Mouse (Mus musculus) kidney, postnatal 0 days (tissue): Measurements from ENCODE around the gene P2ry6. TPM values are rescaled to one million over a fixed set of nuclear protein-coding genes. Genes with fewer than 3 reads are reported as not detected.

Source experiments
- ATAC-seq: fragments of 200-750 bp; cut with Nextera tagmentation; replicated peaks from 2 replicates; pipeline ENCODE4 v1.8.0; 2017; ENCODE audit warnings: low read depth, moderate number of reproducible peaks, moderate TSS enrichment, moderate library complexity; ENCODE audit not compliant: low FRiP score
- DNase-seq: peaks from one replicate; pipeline ENCODE4 v3.0.0-alpha.2; 2016; ENCODE audit warnings: low spot score
- H3K27ac ChIP-seq: fragments of 300-500 bp; sonication (generic); 2 replicates; pipeline ENCODE4 v1.5.1; 2014; ENCODE audit warnings: mild to moderate bottlenecking
- H3K27me3 ChIP-seq: fragments of 300-500 bp; sonication (generic); 2 replicates; pipeline ENCODE4 v1.6.1; 2014; ENCODE audit warnings: low read length, mixed read lengths; ENCODE audit not compliant: insufficient read depth
- H3K36me3 ChIP-seq: fragments of 300-500 bp; sonication (generic); 2 replicates; pipeline ENCODE4 v1.6.1; 2014; ENCODE audit warnings: low read length, mixed read lengths; ENCODE audit not compliant: insufficient read depth
- H3K4me1 ChIP-seq: fragments of 300-500 bp; sonication (generic); replicated peaks from 2 replicates; pipeline ENCODE4 v1.6.1; 2014; ENCODE audit warnings: antibody characterized with exemption, low read length, mixed read lengths; ENCODE audit not compliant: insufficient read depth
- H3K4me2 ChIP-seq: fragments of 300-500 bp; sonication (generic); 2 replicates; pipeline ENCODE4 v1.6.1; 2014; ENCODE audit warnings: mild to moderate bottlenecking, low read length, moderate library complexity, mixed read lengths
- H3K4me3 ChIP-seq: fragments of 300-500 bp; sonication (generic); replicated peaks from 2 replicates; pipeline ENCODE4 v1.5.1; 2014; ENCODE audit warnings: low read depth, low read length
- H3K9ac ChIP-seq: fragments of 300-500 bp; sonication (generic); 2 replicates; pipeline ENCODE4 v1.6.1; 2014; ENCODE audit warnings: low read depth, low read length
- H3K9me3 ChIP-seq: fragments of 300-500 bp; sonication (generic); replicated peaks from 2 replicates; pipeline ENCODE4 v1.6.1; 2016; ENCODE audit warnings: low read length, inconsistent platforms, mixed read lengths
- CTCF ChIP-seq: IDR thresholded peaks from 2 replicates; pipeline ENCODE4 v1.5.1; 2016; ENCODE audit warnings: antibody characterized with exemption, low read depth, mild to moderate bottlenecking, moderate library complexity
- WGBS: fragments of 180-500 bp; shearing (Covaris S2); extraction: QIAGEN DNeasy Blood & Tissue Kit; methylation state at CpG from one replicate; pipeline ENCODE4 v1.1.7; 2014; 5-methylcytosine and 5-hydroxymethylcytosine counted together
- polyA plus RNA-seq: library from polyadenylated mRNA; unstranded; fragments of >200 nt; fragmentation: Nextera tagmentation; extraction: Ambion mirVana; gene quantifications from 2 replicates; pipeline ENCODE4 v1.2.1, GENCODE M21; 2015

Gene P2ry6
- polyA plus RNA-seq, 1 experiment from 2014 or later, result 5.0 TPM

DNA sequence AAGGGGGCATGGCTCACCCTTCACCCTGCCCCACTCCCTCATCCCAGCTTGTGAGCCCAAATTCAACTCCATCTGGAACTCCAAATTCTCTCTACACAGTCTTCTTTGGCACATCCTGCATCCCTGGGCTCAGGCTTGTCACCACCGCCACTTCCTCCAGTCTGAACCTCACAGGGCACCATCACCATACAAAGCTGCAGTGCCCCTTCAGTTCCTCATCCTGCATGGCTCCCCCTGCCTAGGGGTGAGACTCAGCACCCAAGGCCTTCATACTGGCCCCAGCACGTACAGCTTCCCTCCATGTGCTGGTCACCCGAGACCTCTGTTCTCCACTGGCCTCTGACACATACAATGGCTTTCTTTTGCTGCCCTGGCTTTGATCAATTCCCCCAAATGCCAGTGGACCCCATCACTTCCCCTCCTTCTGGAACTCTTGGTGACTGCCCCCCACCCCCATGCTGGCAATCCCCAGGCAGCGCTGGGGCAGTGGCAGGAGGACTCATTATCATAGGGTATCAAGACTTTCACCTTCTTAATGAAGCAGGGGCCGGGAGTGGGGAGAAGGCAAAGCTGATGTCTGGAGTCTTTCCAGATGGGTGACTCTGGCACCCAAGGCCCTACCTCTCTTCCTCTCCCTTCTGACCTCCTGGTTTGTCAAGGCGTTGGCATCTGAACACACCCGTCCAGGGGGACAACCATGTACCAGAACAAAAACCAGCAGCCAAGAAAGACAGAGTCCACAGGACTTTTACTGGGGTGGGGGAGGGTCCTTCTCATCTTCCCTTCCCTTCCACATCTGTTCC, 55.2 kb downstream of the P2ry6 start:
- Histone ChIP-seq H3K9me3 (no peaks in the 10 kb centered on the region), H3K36me3 (peaks cover 17% of the 10 kb centered on the region), H3K27me3 (no peaks in the 10 kb centered on the region), H3K4me3 (no peak overlapping the region), H3K4me1 (peaks cover 71% of the 10 kb centered on the region), H3K27ac (peak overlapping the region; percentile 86), H3K9ac (0 out of 2 replicates have a peak overlapping the region, but pooled peaks have one; percentile 24), H3K4me2 (peak overlapping the region; percentile 29)
- peak; percentile 23; the same call in 1 of the 2 replicates for ATAC-seq
- TF ChIP-seq CTCF, result no peak
- WGBS, result 27% methylated on average over 7 of the region's 7 CpGs
- no peak for DNase-seq

DNA sequence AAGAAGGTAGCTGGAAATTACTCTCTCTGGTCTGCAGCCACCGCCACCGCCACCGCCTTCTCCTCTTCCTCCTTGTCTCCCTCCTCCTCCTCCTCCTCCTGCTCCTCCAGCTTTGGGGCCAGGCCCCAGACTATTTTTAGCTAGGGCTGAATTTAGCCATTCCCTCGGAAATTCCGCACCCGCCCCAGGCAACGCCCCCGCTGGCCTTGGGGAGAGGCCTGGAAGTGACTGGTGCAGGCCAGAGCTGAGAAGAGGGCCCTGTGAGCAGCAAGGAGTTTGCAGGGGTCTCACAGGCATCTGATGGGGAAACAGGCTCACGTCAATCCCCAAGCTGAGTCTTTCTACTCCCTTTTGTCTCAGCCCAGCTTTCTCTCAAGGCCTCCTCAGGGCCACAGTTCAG, 56.3 kb downstream of the P2ry6 start:
- Histone ChIP-seq H3K9ac (peak overlapping the region; percentile 24; the same call in 1 of the 2 replicates), H3K27ac (peak overlapping the region; percentile 86; the same call in 1 of the 2 replicates), H3K9me3 (no peaks in the 10 kb centered on the region), H3K27me3 (no peaks in the 10 kb centered on the region), H3K4me1 (peaks cover 65% of the 10 kb centered on the region), H3K4me2 (peak overlapping the region; percentile 25), H3K4me3 (no peak overlapping the region), H3K36me3 (peaks cover 16% of the 10 kb centered on the region)
- DNase-seq, result peak; percentile 78
- TF ChIP-seq CTCF, result no peak
- WGBS, result 14% methylated on average over 9 of the region's 9 CpGs
- ATAC-seq, result no peak

DNA sequence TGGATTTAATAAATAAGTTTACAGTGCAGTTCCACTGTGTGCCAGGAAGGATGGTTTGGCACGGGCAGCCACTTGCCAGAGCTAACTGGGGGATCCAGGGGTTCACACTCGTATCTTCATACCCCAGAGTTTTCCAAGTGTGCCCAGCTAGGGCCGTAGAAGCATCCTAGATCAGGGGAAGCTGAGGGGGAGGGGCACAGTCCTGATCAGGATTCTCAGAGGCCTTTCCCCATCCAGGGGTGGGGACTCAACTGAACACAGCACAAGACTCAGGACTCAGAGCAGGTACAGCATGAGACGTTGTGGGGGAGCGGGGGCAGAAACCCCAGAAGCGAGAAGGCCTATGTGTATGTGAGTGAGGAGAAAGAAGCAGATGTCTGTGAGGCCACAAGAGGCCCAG, 56.7 kb downstream of the P2ry6 start:
- Histone ChIP-seq H3K4me1 (peaks cover 61% of the 10 kb centered on the region), H3K4me3 (no peak overlapping the region), H3K4me2 (peak overlapping the region; percentile 25), H3K27me3 (no peaks in the 10 kb centered on the region), H3K9ac (peak overlapping the region; percentile 43; the same call in 1 of the 2 replicates), H3K36me3 (peaks cover 14% of the 10 kb centered on the region), H3K27ac (peak overlapping the region; percentile 86; the same call in 1 of the 2 replicates), H3K9me3 (no peaks in the 10 kb centered on the region)
- TF ChIP-seq CTCF, result no peak
- ATAC-seq, result no peak
- DNase-seq, result no peak
- WGBS, result 34% methylated on average over 6 of the region's 6 CpGs

DNA sequence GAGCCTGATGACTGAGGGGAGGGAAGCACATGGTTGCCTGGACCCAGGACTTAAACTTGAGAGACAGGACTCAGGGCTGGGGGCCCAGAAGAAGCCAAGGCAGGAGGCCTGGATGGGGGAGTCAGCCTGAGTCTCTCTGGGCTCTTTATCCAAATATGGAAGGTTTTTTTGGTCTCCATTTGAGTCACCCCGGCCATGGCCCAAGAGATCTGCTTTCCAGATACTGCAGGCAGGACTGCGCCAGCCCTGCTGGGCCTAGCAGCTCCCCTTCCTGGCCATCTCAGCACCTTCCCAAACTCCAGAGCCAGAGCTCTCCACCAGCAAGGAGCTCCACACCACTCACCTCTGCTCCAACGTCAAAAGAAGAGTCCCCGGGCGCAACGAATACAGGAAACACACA, 57.9 kb downstream of the P2ry6 start:
- no peak for TF ChIP-seq CTCF
- DNase-seq (no peak), ATAC-seq (no peak)
- Histone ChIP-seq H3K36me3 (peaks cover 14% of the 10 kb centered on the region), H3K27ac (peak overlapping the region; percentile 42), H3K9me3 (no peaks in the 10 kb centered on the region), H3K27me3 (no peaks in the 10 kb centered on the region), H3K4me3 (no peak overlapping the region), H3K4me2 (no peak overlapping the region), H3K9ac (0 out of 2 replicates have a peak overlapping the region, but pooled peaks have one; percentile 13), H3K4me1 (peaks cover 65% of the 10 kb centered on the region)
- 60% methylated on average over 6 of the region's 6 CpGs for WGBS

DNA sequence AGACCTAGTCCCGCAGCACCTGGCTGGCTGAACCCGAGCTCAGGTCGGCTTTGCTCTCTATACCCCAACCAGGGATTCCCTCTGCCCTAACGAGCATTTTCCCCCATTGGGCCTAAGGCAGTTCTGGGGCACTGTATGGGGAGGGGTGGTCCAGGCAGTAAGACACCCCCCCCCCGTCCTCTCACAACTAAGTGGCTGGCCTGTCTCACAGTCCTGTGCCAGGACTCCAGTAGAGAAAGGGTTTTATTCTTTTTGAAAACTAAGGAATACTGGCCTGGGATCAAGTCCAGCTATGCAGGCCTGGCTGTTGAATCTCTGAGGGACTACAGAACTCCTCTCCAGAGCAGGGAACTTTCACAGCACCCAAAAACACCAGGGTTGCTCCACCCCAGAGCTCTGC, 59.2 kb downstream of the P2ry6 start:
- no peak overlapping the region for H3K9ac ChIP-seq
- H3K9me3 ChIP-seq, result no peaks in the 10 kb centered on the region
- ATAC-seq (no peak), DNase-seq (no peak)
- H3K4me1 ChIP-seq, result peaks cover 70% of the 10 kb centered on the region
- H3K4me2 ChIP-seq, result no peak overlapping the region
- H3K4me3 ChIP-seq, result no peak overlapping the region
- no peaks in the 10 kb centered on the region for H3K27me3 ChIP-seq
- WGBS, result 79% methylated on average over 5 of the region's 5 CpGs
- peaks cover 14% of the 10 kb centered on the region for H3K36me3 ChIP-seq
- no peak overlapping the region for H3K27ac ChIP-seq
- TF ChIP-seq CTCF, result no peak

DNA sequence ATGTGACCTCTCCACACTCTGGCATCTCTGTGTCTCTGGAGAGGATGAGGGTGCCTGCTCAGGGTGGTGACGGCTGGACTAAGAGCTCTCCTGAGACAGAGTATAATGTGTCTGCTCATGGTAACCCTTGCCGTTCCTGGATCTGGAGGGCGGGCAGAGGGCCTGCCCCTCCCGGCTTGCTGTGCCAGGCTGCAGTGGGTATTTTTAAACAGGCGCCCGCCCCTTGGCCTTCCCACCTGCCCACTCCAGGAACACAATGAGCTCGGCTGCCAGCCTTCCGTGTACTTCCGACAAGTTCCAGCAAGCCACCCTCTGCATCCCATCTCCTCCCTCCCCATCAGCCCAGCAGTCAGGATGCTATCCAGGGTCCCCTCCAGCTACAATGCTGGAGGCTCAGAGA, 62.7 kb downstream of the P2ry6 start:
- DNase-seq (no peak), ATAC-seq (no peak)
- Histone ChIP-seq H3K36me3 (peaks cover 10% of the 10 kb centered on the region), H3K4me1 (peaks cover 61% of the 10 kb centered on the region), H3K4me2 (peak overlapping the region; percentile 4; the same call in 1 of the 2 replicates), H3K9ac (no peak overlapping the region), H3K27me3 (no peaks in the 10 kb centered on the region), H3K4me3 (no peak overlapping the region), H3K27ac (peak overlapping the region; percentile 82), H3K9me3 (no peaks in the 10 kb centered on the region)
- 25% methylated on average over 8 of the region's 9 CpGs for WGBS
- TF ChIP-seq CTCF, result no peak
